Mouse (Mus musculus) spleen, adult 18-20 months (tissue): ENCODE results near the gene Ntn5.
"Not testable (repeated sequence)": the region's sequence is repeated elsewhere in the genome, so short reads cannot be mapped to it uniquely, and the experiment has no call there.

Experiments used
- DNase-seq, 2 experiments: peaks; one replicate each; pipeline ENCODE4 v3.0.0; 2022; ENCODE audit warnings: mixed read lengths in 2 of 2

The Ntn5 gene

GRCm38 (mm10) chr7:45660746-45661478 lies 22.9 kb upstream of the Ntn5 start:
- no peak for DNase-seq

GRCm38 (mm10) chr7:45661702-45662101 lies 22.1 kb upstream of the Ntn5 start:
- not testable (repeated sequence) for DNase-seq

DNA sequence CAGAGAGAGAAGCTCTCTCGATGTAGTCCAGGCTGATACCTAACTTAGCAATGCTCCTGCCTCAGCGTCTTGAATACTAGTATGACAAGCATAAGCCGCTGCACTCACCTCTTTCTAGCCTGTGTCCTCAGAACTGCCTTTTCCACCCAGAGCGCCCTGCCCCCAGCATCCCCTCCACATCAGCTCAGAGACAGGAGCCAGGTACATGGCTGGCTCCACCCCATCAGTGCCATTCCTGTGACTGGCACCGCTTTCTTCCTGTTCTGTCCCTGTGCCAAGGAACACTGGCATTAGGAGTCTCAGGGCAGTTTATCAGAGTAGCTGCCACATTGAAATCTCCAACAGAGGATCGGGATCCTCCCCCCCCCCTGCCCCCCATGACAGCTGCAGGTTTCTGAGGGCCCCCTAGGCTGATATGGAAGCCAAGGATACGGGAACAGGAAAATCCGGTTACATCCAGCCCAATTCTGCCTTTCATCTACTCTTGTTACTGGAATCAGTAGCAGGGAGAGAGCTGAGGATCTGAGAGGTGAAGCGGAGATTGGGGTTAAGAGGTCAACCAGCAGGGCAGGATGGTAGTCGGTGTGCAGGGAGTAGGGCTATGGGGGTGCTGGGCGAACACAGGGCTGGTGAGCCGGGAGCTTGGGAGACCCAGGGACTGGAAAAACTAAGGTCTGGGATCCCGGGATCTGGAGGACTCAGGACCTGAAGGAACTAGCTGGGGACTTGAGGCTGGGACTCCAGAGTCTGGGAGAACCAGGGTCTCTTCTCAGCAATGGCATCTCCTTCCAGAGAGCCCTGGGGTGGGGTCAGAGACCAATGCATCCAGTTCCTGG lies 18.3 kb upstream of the Ntn5 start:
- DNase-seq: no peak

DNA sequence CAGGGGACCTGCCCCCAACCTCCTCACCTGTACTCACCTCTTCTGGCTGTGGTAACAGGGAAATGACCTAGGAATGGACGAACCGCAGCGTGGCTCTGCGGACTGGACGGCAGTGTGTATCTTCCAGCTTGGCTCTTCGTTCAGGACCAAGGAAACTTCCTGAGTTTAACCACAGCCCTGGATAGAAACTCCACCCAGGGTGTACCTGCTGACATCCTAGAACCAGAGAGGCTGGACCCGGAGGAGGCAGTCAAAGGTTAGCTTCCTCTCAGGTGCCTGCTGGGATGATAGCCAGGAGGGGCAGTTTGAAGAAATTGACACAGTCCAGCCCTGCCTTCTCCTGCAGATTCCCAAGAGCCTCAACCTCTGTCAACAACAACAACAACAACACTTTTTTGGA lies 17.7 kb upstream of the Ntn5 start, which contains the start of gene Fut2:
Fut2 (minus strand) TSS at position 234 of the 400 bp plus-strand sequence.
- DNase-seq: no peak

GRCm38 (mm10) chr7:45667761-45668160 lies 16.1 kb upstream of the Ntn5 start:
- no peak for DNase-seq

DNA sequence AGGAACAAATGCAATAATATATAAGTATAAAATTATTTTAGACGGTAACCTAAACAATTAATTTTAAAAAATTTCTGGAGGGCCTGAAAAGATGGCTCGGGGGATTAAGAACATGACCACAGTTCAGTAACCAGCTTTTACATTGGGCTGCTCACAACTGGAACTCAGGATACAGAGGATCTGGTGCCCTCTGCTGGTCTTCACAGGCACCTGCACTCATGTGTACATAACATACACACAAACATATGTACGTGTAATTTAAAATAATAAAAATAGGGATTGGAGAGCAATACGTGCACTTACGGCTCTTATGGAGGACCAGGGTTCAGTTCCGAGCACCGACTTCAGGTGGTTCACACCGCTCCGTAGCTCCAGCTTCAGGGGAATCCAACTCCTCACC lies 14.9 kb upstream of the Ntn5 start:
- no peak for DNase-seq

DNA sequence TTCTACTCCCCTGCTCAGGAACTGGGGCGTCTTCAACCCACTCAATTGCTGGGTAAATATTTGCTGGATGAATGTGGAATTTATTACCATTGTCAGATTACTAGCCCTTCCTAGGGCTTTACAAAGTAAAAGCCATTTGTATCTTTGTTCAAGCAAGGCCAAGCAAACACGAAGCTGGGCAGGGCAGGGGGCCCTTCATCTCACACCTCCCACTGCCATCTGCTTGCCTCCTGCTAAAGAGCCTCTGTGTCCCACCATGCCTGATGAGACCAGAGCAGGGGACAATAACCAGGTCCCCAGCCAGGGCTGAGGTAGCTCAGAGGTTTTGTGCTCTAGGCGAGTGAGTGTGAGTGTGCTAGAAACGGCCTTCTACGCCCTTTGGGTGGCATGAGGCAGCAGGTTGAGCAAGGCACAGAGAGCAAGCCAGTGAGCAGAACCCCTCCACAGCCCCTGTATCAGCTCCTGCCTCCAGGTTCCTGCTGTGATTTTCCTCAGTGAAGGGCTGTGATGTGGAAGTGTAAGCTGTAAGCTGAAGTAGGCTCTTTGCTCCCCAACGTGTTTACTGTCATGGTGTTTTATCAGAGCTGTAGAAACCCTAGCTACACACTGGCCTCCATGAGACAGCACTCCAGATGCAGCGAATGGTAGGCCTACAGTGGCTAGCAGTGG lies 6.1 kb upstream of the Ntn5 start:
- DNase-seq: no peak

- no peak for DNase-seq
Measured at GRCm38 (mm10) chr7:45678513-45678912, 5.3 kb upstream of the Ntn5 start.

DNA sequence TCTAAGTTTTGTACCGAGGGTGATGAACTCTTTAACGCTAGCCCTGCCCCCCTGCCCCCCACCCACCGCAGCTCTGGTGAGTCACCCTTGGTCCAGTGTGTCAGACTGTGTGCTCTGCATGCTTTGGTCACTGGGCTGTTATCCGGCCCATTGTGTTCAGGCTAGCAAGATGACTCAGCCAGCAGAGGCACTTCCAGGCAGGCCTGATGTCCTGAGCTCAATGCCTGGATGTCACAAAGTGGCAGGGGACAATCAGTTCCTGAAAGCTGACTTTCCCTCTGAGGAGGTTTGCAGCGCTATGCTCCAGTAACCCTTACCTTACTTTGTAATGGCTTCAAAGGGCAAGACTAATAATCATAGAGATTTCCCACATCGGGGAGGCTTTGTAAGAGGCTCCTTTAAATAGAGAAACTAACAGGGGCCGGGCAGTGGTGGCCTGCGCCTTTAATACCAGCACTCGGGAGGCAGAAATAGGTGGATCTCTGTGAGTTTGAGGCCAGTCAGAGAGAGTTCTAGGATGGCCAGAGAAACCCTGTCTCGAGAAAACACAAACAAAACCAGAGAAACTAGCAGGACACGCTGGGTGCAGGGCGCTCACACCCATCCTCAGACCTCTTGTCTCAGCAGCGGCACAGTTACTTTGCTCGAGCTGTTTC lies 3.7 kb upstream of the Ntn5 start:
- DNase-seq: no peak

DNA sequence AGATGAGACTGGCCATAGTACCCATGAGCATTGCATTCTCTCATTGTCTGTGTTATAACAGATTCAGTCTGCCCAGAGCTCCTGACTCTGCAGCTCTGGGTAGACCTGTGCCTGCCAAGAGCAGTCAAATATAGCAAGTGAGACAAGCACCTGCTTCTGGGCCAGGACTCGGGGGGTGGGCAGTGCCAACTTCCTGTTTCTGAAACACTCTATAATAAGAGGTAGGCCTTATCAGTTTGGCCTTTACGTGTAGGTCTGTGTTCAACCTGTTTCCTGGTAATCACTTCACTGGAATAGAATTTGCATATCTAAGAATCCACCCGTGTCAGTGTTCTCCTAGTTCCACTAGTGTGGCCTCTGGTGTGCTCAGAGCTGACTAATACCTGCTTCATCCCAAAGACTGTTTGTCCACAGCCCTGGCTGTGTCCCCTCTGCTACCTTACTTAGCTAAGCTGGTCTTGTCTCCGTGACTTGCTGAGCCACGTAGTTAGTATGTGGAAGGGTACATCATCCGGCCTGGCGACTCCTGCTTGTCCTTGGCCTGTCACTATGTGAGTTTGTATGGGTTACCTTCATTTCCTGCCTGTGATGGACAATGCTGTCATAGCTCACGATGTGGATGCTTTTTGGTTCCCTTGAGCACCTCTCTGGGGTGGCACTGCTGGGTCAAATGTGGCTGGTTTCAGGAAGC lies 2.6 kb upstream of the Ntn5 start:
- peak; percentile 47 to 50 for DNase-seq

DNA sequence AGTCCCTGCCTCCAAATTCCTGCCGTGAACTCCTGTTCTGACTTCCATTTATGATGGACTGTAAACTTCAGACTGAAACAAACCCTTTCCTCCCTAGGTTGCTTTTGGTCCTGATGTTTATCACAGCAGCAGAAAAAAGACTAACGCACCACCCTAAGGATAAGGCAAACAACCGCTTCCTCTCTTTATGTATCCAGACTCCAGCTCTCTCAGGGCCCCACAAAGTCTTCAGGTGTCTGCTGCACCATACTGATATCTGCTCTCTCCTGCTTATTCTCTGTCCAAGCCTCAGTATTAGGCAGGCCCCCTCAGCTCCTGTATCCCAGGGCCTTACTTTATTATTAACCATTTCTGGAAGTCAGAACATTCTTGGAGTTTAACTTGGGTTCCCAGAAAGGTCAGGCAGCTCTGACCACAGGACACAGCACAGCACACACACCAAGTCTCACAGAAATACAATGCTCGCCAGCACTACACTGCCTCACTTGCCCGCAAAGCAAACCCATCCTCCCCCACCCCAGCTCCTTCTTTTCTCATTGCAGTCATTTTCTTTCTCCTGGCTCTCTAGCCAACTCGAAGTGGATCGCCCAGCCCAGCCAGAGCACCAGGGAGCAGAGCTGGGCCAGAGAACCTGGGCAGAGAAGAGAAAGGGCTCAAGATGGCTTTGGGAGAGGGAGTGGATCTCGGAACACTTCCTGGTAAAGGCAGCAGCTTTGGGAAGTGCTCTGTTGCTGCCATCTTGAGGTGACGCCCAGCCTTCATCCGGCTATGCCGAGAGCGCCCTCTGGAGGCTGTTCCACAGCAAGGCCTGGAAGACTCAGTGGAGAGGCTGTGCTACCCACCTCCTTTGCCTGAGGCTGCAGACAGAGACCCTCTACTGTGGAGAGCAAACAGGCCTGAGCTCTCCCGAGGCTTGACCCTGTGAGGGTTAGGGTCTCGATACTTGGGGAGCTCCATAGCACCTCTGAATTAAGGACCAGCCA lies 1.4 kb upstream of the Ntn5 start:
- peak; percentile 64 to 85 for DNase-seq

GRCm38 (mm10) chr7:45685811-45686210 lies 2.0 kb downstream of the Ntn5 start:
- DNase-seq: no peak

DNA sequence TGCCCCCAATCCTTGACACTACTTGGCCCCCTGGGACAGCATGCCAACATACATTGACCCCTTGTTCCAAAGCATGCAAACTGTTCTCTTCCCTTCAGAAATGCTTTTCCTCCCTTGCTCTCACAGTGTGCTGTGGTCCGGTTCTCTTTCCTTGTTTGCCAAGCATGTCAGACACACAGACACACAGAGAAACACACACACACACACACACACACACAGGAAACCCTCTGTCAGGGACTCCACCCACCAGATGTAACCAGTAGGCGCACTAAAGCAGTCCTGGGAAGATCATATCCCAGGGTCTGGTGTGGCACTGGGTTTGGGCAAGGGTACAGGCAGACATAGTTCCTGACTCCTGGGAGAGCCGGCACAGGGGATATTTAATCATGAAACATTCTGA lies 3.0 kb downstream of the Ntn5 start:
- no peak for DNase-seq

- no peak for DNase-seq
Measured at GRCm38 (mm10) chr7:45689099-45689498, 5.3 kb downstream of the Ntn5 start.

DNA sequence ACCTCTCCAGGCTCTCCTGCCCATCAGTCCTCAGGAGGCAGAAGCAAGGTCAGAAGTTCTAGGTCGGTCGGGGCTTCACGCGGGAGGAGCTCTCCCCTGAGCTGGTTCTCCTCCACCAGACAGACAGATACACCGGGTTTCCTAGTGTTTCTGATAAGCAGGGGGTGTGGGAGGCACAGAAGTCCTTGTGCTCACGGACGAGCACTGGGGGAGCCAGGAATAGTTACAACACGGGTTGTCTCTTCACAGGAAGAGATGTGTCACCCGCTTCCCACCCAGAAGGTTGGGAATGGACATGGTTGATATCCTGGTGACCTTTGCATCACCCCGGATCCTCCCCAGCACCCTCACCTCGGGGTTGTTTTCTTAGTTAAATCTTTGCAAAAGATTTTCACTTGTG lies 6.0 kb downstream of the Ntn5 start:
- DNase-seq: no peak

- DNase-seq: no peak
Measured at GRCm38 (mm10) chr7:45692364-45692763, 8.5 kb downstream of the Ntn5 start.

DNA sequence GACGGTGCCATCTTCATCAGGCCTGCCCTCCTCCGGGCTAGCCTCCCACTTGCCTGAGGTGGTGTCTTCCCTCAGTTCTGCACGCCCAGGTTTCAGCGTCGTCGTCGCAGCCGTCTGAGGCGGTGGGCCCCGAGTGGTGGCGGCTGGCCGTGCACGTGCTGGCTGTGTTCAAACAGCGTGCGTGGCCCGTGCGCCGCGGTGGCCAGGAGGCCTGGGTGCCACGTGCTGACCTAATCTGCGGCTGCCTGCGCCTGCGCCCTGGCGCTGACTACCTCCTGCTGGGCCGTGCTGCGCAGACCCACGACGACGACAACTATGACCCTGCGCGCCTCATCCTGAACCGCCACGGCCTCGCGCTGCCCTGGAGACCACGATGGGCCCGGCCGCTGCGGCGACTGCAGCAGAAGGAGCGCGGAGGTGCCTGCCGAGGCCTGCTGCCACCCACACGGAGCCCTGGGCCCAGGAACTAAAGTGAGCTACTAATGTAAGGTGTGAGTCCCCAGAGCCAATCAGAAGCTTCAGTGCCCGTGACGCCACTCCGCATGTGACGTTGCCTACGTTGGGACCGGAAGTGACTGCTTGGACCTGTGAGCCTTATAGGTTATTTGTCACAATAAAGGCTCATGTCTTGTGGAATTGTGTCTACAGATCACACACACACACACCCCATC lies 10.2 kb downstream of the Ntn5 start, which contains the start of gene Sec1:
Sec1 (minus strand) TSS at position 482 of the 671 bp plus-strand sequence.
- DNase-seq: no peak

DNA sequence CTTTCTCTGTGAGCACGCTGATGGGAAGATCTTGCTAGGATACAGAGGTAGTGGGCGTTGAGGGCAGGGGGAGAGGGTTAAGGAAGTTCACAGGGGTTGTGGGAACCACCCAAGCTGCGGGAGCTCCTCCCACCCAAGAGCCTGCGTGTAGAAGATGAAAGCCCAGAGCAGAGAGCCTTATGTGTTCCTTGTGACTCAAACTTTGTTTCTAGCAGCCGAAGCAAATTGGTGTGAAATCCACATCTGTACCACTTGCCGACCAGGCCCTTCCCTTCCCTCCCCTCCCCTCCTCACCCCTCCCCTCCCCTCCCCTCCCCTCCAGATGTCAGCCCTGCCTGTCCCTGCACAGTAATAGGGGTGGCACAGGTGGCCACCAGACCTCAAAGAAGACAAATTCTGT lies 11.3 kb downstream of the Ntn5 start:
- no peak for DNase-seq

GRCm38 (mm10) chr7:45697894-45698293 lies 14.1 kb downstream of the Ntn5 start:
- no peak for DNase-seq

DNA sequence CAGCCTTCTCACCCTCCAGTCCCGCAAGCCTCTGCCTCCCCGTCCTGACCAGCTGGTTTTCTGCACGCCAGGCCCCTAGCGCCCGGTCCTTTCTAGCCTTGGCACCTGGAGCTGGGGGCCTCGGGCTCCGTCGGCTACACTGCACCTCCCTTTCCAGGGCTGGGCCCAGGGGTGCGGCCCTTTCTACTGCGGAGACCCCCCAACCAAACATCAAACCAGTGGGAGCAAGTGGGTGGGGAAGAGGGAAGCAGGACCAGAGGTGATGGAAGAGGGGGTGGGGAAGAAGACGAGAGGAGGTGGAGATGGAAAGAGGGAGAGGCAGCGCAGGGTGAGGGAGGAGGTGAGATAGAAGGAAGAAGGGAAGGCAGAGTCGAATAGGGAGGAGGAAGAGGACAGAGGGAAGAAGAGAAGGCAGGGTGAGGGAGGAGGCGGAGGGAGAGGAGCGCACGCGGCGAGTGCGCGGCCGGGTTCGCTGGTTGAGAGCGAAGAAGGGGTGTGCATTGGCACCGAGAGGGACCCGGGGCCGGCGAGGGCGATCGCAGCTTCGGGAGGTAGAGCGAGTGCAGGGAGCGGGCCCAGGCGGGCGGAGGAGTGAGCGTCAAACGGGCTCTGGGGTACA lies 15.8 kb downstream of the Ntn5 start, which contains the start of gene Car11:
Car11 (plus strand) TSS at position 321 of the 619 bp plus-strand sequence.
- DNase-seq: no peak
